Mouse (Mus musculus) MEL (cell line): ENCODE results near the gene Aspscr1. TPM values are rescaled to one million over a fixed set of nuclear protein-coding genes. Genes with fewer than 3 reads are reported as not detected.

Source experiments
- DNase-seq: peaks from one replicate; pipeline ENCODE4 v3.0.0; 2011; ENCODE audit warnings: low read depth, low spot score
- H3K27ac ChIP-seq: 2 replicates; pipeline ENCODE4 v1.5.1; 2012; ENCODE audit warnings: low read depth, mild to moderate bottlenecking, control low read depth, low read length, moderate library complexity; ENCODE audit not compliant: control insufficient read depth
- H3K27me3 ChIP-seq, 2 experiments: fragments of 150-350 bp in 1 of 2; sonication (generic) in 1 of 2; 2 replicates each; pipeline ENCODE4 v1.6.1; 2012; ENCODE audit warnings: low read length in 2 of 2, mild to moderate bottlenecking in 2 of 2, improper control_type of control experiment in 1 of 2, moderate library complexity in 1 of 2; ENCODE audit not compliant: insufficient read depth in 2 of 2, control insufficient read depth in 1 of 2
- H3K36me3 ChIP-seq, 2 experiments: 2 replicates each; pipeline ENCODE4 v1.6.1; 2012 to 2014; ENCODE audit warnings: low read length in 2 of 2, improper control_type of control experiment in 1 of 2, inconsistent platforms in 1 of 2, mild to moderate bottlenecking in 1 of 2; ENCODE audit not compliant: insufficient read depth in 2 of 2, control insufficient read depth in 1 of 2
- H3K4me1 ChIP-seq, 2 experiments: fragments of 150-350 bp in 1 of 2; sonication (generic) in 1 of 2; 2 replicates each; pipeline ENCODE4 v1.6.1; 2012; ENCODE audit warnings: low read length in 2 of 2, improper control_type of control experiment in 1 of 2, mild to moderate bottlenecking in 1 of 2; ENCODE audit not compliant: insufficient read depth in 2 of 2, control insufficient read depth in 1 of 2
- H3K4me3 ChIP-seq, 2 experiments: fragments of 150-350 bp in 1 of 2; sonication (generic) in 1 of 2; 2 replicates each; pipeline ENCODE4 v1.5.1; 2012; ENCODE audit warnings: low read depth in 2 of 2, low read length in 2 of 2, mild to moderate bottlenecking in 2 of 2, moderate library complexity in 2 of 2, control low read depth in 1 of 2, improper control_type of control experiment in 1 of 2; ENCODE audit not compliant: control insufficient read depth in 1 of 2, insufficient read depth in 1 of 2
- H3K79me2 ChIP-seq: 2 replicates; pipeline ENCODE4 v1.6.1; 2012; ENCODE audit warnings: mild to moderate bottlenecking, low read length, moderate library complexity; ENCODE audit not compliant: control insufficient read depth, poor library complexity, insufficient read depth
- H3K9ac ChIP-seq: 2 replicates; pipeline ENCODE4 v1.6.1; 2012; ENCODE audit warnings: low read depth, mild to moderate bottlenecking, control low read depth, low read length, moderate library complexity; ENCODE audit not compliant: control insufficient read depth, poor library complexity, severe bottlenecking
- H3K9me3 ChIP-seq: fragments of 150-350 bp; sonication (generic); replicated peaks from 2 replicates; pipeline ENCODE4 v1.6.1; 2012; ENCODE audit warnings: mild to moderate bottlenecking, low read length, improper control_type of control experiment, moderate library complexity; ENCODE audit not compliant: insufficient read depth
- BHLHE40 ChIP-seq: IDR thresholded peaks from 2 replicates; pipeline ENCODE4 v1.6.1; 2012; ENCODE audit warnings: low read depth, mild to moderate bottlenecking, inconsistent platforms, low read length, improper control_type of control experiment, borderline replicate concordance
- CHD2 ChIP-seq: IDR thresholded peaks from 2 replicates; pipeline ENCODE4 v1.6.1; 2011; ENCODE audit warnings: low read length, improper control_type of control experiment
- E2F4 ChIP-seq: IDR thresholded peaks from 2 replicates; pipeline ENCODE4 v1.6.1; 2011; ENCODE audit warnings: low read depth, low read length, improper control_type of control experiment, borderline replicate concordance
- ELF1 ChIP-seq: IDR thresholded peaks from 2 replicates; pipeline ENCODE4 v1.6.1; 2014; ENCODE audit warnings: low read depth, mild to moderate bottlenecking, inconsistent platforms, low read length, improper control_type of control experiment, moderate library complexity
- EP300 ChIP-seq, 2 experiments: IDR thresholded peaks; 2 replicates each; pipeline ENCODE4 v1.6.1; 2011; ENCODE audit warnings: improper control_type of control experiment in 2 of 2, low read length in 2 of 2, low read depth in 1 of 2, mild to moderate bottlenecking in 1 of 2
- ETS1 ChIP-seq: IDR thresholded peaks from 2 replicates; pipeline ENCODE4 v1.6.1; 2012; ENCODE audit warnings: low read depth, mild to moderate bottlenecking, inconsistent platforms, low read length, improper control_type of control experiment, moderate library complexity
- GABPA ChIP-seq: IDR thresholded peaks from 2 replicates; pipeline ENCODE4 v1.6.1; 2012; ENCODE audit warnings: low read depth, mild to moderate bottlenecking, inconsistent platforms, low read length, improper control_type of control experiment, moderate library complexity
- GATA1 ChIP-seq: IDR thresholded peaks from 2 replicates; pipeline ENCODE4 v1.6.1; 2011; ENCODE audit warnings: low read depth, low read length, improper control_type of control experiment
- HCFC1 ChIP-seq: IDR thresholded peaks from 2 replicates; pipeline ENCODE4 v1.6.1; 2012; ENCODE audit warnings: low read depth, mild to moderate bottlenecking, inconsistent platforms, low read length, improper control_type of control experiment, moderate library complexity
- KAT2A ChIP-seq: conservative IDR thresholded peaks from 2 replicates; pipeline ENCODE4 v1.6.1; 2012; ENCODE audit warnings: low read depth, low read length, improper control_type of control experiment, inconsistent platforms
- MAFK ChIP-seq: IDR thresholded peaks from 2 replicates; pipeline ENCODE4 v1.6.1; 2011; ENCODE audit warnings: low read depth, mild to moderate bottlenecking, low read length, improper control_type of control experiment, borderline replicate concordance
- MAX ChIP-seq: IDR thresholded peaks from 2 replicates; pipeline ENCODE4 v1.6.1; 2011; ENCODE audit warnings: low read length, improper control_type of control experiment
- MAZ ChIP-seq: IDR thresholded peaks from 2 replicates; pipeline ENCODE4 v1.6.1; 2012; ENCODE audit warnings: low read depth, mild to moderate bottlenecking, inconsistent platforms, low read length, improper control_type of control experiment
- MEF2A ChIP-seq: IDR thresholded peaks from 2 replicates; pipeline ENCODE4 v1.6.1; 2014; ENCODE audit warnings: low read depth, mild to moderate bottlenecking, inconsistent platforms, low read length, improper control_type of control experiment; ENCODE audit not compliant: poor library complexity, insufficient replicate concordance, severe bottlenecking; ENCODE audit errors: extremely low read depth
- MXI1 ChIP-seq: IDR thresholded peaks from 2 replicates; pipeline ENCODE4 v1.6.1; 2011; ENCODE audit warnings: mild to moderate bottlenecking, low read depth, low read length, improper control_type of control experiment
- MYC ChIP-seq: IDR thresholded peaks from 2 replicates; pipeline ENCODE4 v1.6.1; 2011; ENCODE audit warnings: low read depth, mild to moderate bottlenecking, low read length, improper control_type of control experiment, moderate library complexity
- NELFE ChIP-seq: IDR thresholded peaks from 2 replicates; pipeline ENCODE4 v1.6.1; 2011; ENCODE audit warnings: low read depth, low read length, improper control_type of control experiment
- NRF1 ChIP-seq: IDR thresholded peaks from 2 replicates; pipeline ENCODE4 v1.6.1; 2014; ENCODE audit warnings: low read depth, mild to moderate bottlenecking, inconsistent platforms, low read length, improper control_type of control experiment, moderate library complexity; ENCODE audit not compliant: poor library complexity, insufficient read depth, severe bottlenecking
- POLR2A ChIP-seq, 2 experiments: IDR thresholded peaks; 2 replicates each; pipeline ENCODE4 v1.6.1; 2011 to 2012; ENCODE audit warnings: low read length in 2 of 2, mild to moderate bottlenecking in 2 of 2, control low read depth in 1 of 2, improper control_type of control experiment in 1 of 2, low read depth in 1 of 2, moderate library complexity in 1 of 2; ENCODE audit not compliant: control insufficient read depth in 1 of 2, insufficient read depth in 1 of 2, poor library complexity in 1 of 2
- POLR2AphosphoS2 ChIP-seq: IDR thresholded peaks from 2 replicates; pipeline ENCODE4 v1.6.1; 2011; ENCODE audit warnings: low read length, improper control_type of control experiment
- SIN3A ChIP-seq: IDR thresholded peaks from 2 replicates; pipeline ENCODE4 v1.6.1; 2012; ENCODE audit warnings: low read length, improper control_type of control experiment, inconsistent platforms
- TBP ChIP-seq: IDR thresholded peaks from 2 replicates; pipeline ENCODE4 v1.8.0; 2011; ENCODE audit warnings: low read depth, low read length, improper control_type of control experiment
- TCF12 ChIP-seq: IDR thresholded peaks from 2 replicates; pipeline ENCODE4 v1.6.1; 2014; ENCODE audit warnings: low read depth, mild to moderate bottlenecking, inconsistent platforms, low read length, improper control_type of control experiment, moderate library complexity
- USF1 ChIP-seq: IDR thresholded peaks from 2 replicates; pipeline ENCODE4 v1.6.1; 2014; ENCODE audit warnings: low read depth, mild to moderate bottlenecking, inconsistent platforms, low read length, improper control_type of control experiment, moderate library complexity
- USF2 ChIP-seq, 2 experiments: IDR thresholded peaks; 2 replicates each; pipeline ENCODE4 v1.6.1; 2011 to 2012; ENCODE audit warnings: improper control_type of control experiment in 2 of 2, low read length in 2 of 2, borderline replicate concordance in 1 of 2, inconsistent platforms in 1 of 2, low read depth in 1 of 2, mild to moderate bottlenecking in 1 of 2; ENCODE audit not compliant: insufficient read depth in 1 of 2
- ZKSCAN1 ChIP-seq: IDR thresholded peaks from 2 replicates; pipeline ENCODE4 v1.6.1; 2012; ENCODE audit warnings: low read depth, mild to moderate bottlenecking, inconsistent platforms, low read length, improper control_type of control experiment, moderate library complexity
- ZMIZ1 ChIP-seq: IDR thresholded peaks from 2 replicates; pipeline ENCODE4 v1.6.1; 2012; ENCODE audit warnings: low read depth, mild to moderate bottlenecking, inconsistent platforms, low read length, improper control_type of control experiment, moderate library complexity
- polyA plus RNA-seq, 2 experiments: library from polyadenylated mRNA; stranded (reverse) in 1 of 2; unstranded in 1 of 2; fragments of >175 nt in 1 of 2; fragments of >200 nt in 1 of 2; gene quantifications; 2 replicates each; pipeline versions ENCODE4 v1.2.1 to v1.2.4; 2012; ENCODE audit warnings: low replicate concordance in 2 of 2, low read depth in 1 of 2; ENCODE audit not compliant: insufficient read length in 2 of 2, insufficient read depth in 1 of 2, missing spikeins in 1 of 2
- total RNA-seq: library from RNA; depleted of rRNA; stranded (reverse); fragments of 300-350 nt; gene quantifications from 2 replicates; pipeline ENCODE4 v1.2.3, GENCODE M21; 2012; rRNA removed

Gene Aspscr1
- total RNA-seq = 31.9 and 36.2 TPM in 2 replicates
- 10 to 100 TPM in 1 of 2 experiments, not detected in 1; 72.5 TPM for polyA plus RNA-seq

GRCm38 (mm10) chr11:120672687-120673593 lies at the start of gene Aspscr1:
Aspscr1 (plus strand) TSS chr11:120672973.
- no peaks in the 10 kb centered on the region for H3K27me3 ChIP-seq
- peak; percentile 99 for DNase-seq
- H3K4me1 ChIP-seq = peaks cover 0 to 11% of the 10 kb centered on the region in 2 experiments; a peak in 2 of 4 replicates
- no peaks in the 10 kb centered on the region for H3K9me3 ChIP-seq
- TF ChIP-seq GABPA (no peak; the same call in 1 of the 2 replicates), MAX (peak; percentile 96), KAT2A (no peak; the same call in 1 of the 2 replicates), POLR2AphosphoS2 (peak; percentile 78), MAFK (no peak), MXI1 (peak; percentile 95), BHLHE40 (peak; percentile 96), GATA1 (no peak), POLR2A (IDR thresholded peaks at IDR 0.05; ENCODE audit: control insufficient read depth in 1 of 2, insufficient read depth in 1 of 2, low read depth in 1 of 2, low read length in 2 of 2, poor library complexity in 1 of 2) (peak; percentile 85 to 94), TBP (peak; percentile 78), TCF12 (peak; percentile 67), ETS1 (peak; percentile 58; the same call in 1 of the 2 replicates), E2F4 (peak; percentile 63; the same call in 1 of the 2 replicates), MEF2A (no peak), NRF1 (0 out of 2 replicates have a peak, but pooled peaks have one; percentile 30), EP300 (IDR thresholded peaks at IDR 0.05; ENCODE audit: low read depth in 1 of 2, low read length in 2 of 2) (peak in 1 of 2 experiments; percentile 55; a peak in 2 of 4 replicates), SIN3A (peak; percentile 76), MYC (peak; percentile 95), ELF1 (peak; percentile 95), USF2 (IDR thresholded peaks at IDR 0.05; ENCODE audit: borderline replicate concordance in 1 of 2, insufficient read depth in 1 of 2, low read depth in 1 of 2, low read length in 2 of 2) (peak in 1 of 2 experiments; percentile 89; a peak in 2 of 4 replicates), USF1 (peak; percentile 99), ZMIZ1 (peak; percentile 86), NELFE (peak; percentile 89), HCFC1 (peak; percentile 83), MAZ (peak; percentile 74), ZKSCAN1 (no peak), CHD2 (no peak)
- H3K4me3 ChIP-seq = peak within 1 kb of the TSS; percentile 68 to 70
- H3K9ac ChIP-seq = peak within 1 kb of the TSS; percentile 80
- H3K36me3 ChIP-seq = peaks cover 0 to 11% of the 10 kb centered on the region in 2 experiments; a peak in 2 of 4 replicates
- peak within 1 kb of the TSS; percentile 86 for H3K27ac ChIP-seq
- peaks cover 5% of the 10 kb centered on the region; the same call in 1 of the 2 replicates for H3K79me2 ChIP-seq
